Mouse (Mus musculus): ENCODE measurements at regions not wholly inside any gene's neighbourhood (a gene's known extent, or its start where the extent isn't known, plus 50 kb on each side); places are given as distances from the start of the nearest gene placed in this dataset.
"Not testable (repeated sequence)": the region's sequence is repeated elsewhere in the genome, so short reads cannot be mapped to it uniquely, and the experiment has no call there.

DNA sequence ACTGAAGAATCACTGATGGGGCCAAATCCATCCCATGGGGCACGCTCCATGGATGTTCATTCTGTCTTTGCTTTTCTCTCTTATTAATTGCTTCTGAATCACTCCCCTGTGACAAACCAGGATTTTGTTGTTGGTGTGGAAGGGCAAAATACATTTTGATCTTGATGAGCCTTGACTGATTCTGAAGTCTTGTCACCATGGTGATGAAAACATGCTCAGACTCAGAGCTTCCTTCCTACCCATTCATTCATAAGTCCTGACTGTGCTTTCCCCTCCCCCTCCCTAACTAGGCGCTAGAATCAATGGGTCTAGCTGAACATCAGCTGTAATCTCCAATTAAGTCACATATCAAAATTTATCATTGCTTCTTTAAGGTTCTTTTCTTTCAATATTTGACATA is 84.2 kb upstream of the Pou1f1 start:
- no peak for TF ChIP-seq GATA2 (IDR thresholded peaks at IDR 0.05; ENCODE audit: borderline replicate concordance, low read depth, low read length)
- no peak for TF ChIP-seq GATA1 (IDR thresholded peaks at IDR 0.05; ENCODE audit: borderline replicate concordance, low read length)
- no peak for TF ChIP-seq POLR2AphosphoS5 (IDR thresholded peaks at IDR 0.05; ENCODE audit: insufficient replicate concordance, low read depth, low read length)
- TF ChIP-seq CTCF (IDR thresholded peaks at IDR 0.05; ENCODE audit: low read depth, low read length): no peak
- no peak for TF ChIP-seq TAL1 (conservative IDR thresholded peaks at IDR 0.05; ENCODE audit: low read depth, low read length)
- no peak for DNase-seq (ENCODE audit: low spot score)

DNA sequence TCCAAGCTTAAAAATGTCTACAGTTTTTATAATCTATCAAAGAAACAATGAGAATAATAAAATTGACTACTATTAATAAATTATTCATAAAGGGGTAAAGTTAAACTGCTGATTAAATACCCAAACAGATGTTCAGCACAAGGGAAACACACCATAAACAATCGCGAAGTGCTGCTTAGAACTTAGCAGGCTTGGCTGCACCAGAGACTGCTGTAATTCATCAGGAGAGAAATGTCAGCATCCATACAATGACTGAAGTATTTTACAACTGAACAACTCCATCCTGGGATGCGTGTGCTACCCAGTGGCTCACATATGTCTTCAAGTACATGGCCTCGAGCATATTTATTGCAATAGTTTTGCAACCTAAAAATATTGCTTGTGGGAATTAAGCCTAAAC is 78.4 kb upstream of the Pou1f1 start:
- no peaks in the 10 kb centered on the region for H3K9me3 ChIP-seq (replicated peaks)
- DNase-seq (ENCODE audit: low spot score) (no peak), ATAC-seq (ENCODE audit: extremely low read depth, insufficient number of reproducible peaks, low FRiP score, poor library complexity, severe bottlenecking) (no peak)
- H3K36me3 ChIP-seq (replicated peaks): no peaks in the 10 kb centered on the region
- no peak overlapping the region for H3K4me3 ChIP-seq (ENCODE audit: low read depth, low read length)
- TF ChIP-seq TAL1 (conservative IDR thresholded peaks at IDR 0.05; ENCODE audit: low read depth, low read length): no peak
- TF ChIP-seq POLR2AphosphoS5 (IDR thresholded peaks at IDR 0.05; ENCODE audit: insufficient replicate concordance, low read depth, low read length): no peak
- TF ChIP-seq GATA1 (IDR thresholded peaks at IDR 0.05; ENCODE audit: borderline replicate concordance, low read length): no peak
- TF ChIP-seq CTCF (IDR thresholded peaks at IDR 0.05; ENCODE audit: low read depth, low read length): no peak
- no peak for TF ChIP-seq GATA2 (IDR thresholded peaks at IDR 0.05; ENCODE audit: borderline replicate concordance, low read depth, low read length)
- no peaks in the 10 kb centered on the region for H3K27me3 ChIP-seq (ENCODE audit: insufficient read depth, low read length)
- H3K4me1 ChIP-seq (ENCODE audit: insufficient read depth, low read depth, low read length): no peaks in the 10 kb centered on the region

More for the DNA sequence above, 84.2 kb upstream of the Pou1f1 start:
- Histone ChIP-seq H3K9me3 (replicated peaks) (no peaks in the 10 kb centered on the region), H3K4me1 (ENCODE audit: insufficient read depth, low read depth, low read length) (no peaks in the 10 kb centered on the region), H3K36me3 (replicated peaks) (no peaks in the 10 kb centered on the region), H3K27me3 (ENCODE audit: insufficient read depth, low read length) (no peaks in the 10 kb centered on the region), H3K4me3 (ENCODE audit: low read depth, low read length) (no peak overlapping the region)
- no peak for ATAC-seq (ENCODE audit: extremely low read depth, insufficient number of reproducible peaks, low FRiP score, poor library complexity, severe bottlenecking)

- TF ChIP-seq POLR2AphosphoS5 (IDR thresholded peaks at IDR 0.05; ENCODE audit: insufficient replicate concordance, low read depth, low read length): no peak
- TF ChIP-seq GATA2 (IDR thresholded peaks at IDR 0.05; ENCODE audit: borderline replicate concordance, low read depth, low read length): no peak
- TF ChIP-seq CTCF (IDR thresholded peaks at IDR 0.05; ENCODE audit: low read depth, low read length): no peak
- TF ChIP-seq GATA1 (IDR thresholded peaks at IDR 0.05; ENCODE audit: borderline replicate concordance, low read length): no peak
- no peak for TF ChIP-seq TAL1 (conservative IDR thresholded peaks at IDR 0.05; ENCODE audit: low read depth, low read length)
- DNase-seq (ENCODE audit: low spot score) (no peak), ATAC-seq (ENCODE audit: extremely low read depth, insufficient number of reproducible peaks, low FRiP score, poor library complexity, severe bottlenecking) (peak; percentile 86)
- Histone ChIP-seq H3K4me1 (ENCODE audit: insufficient read depth, low read depth, low read length) (no peaks in the 10 kb centered on the region), H3K36me3 (replicated peaks) (no peaks in the 10 kb centered on the region), H3K9me3 (replicated peaks) (no peaks in the 10 kb centered on the region), H3K4me3 (ENCODE audit: low read depth, low read length) (no peak overlapping the region), H3K27me3 (ENCODE audit: insufficient read depth, low read length) (no peaks in the 10 kb centered on the region)
These were observed 71.5 kb upstream of the Pou1f1 start for GRCm38 (mm10) chr16:65448810-65449209.

GRCm38 (mm10) chr16:65450706-65451105 is 69.6 kb upstream of the Pou1f1 start:
- Histone ChIP-seq H3K27me3 (ENCODE audit: insufficient read depth, low read length) (no peaks in the 10 kb centered on the region), H3K9me3 (replicated peaks) (no peaks in the 10 kb centered on the region), H3K4me3 (ENCODE audit: low read depth, low read length) (no peak overlapping the region), H3K36me3 (replicated peaks) (no peaks in the 10 kb centered on the region), H3K4me1 (ENCODE audit: insufficient read depth, low read depth, low read length) (no peaks in the 10 kb centered on the region)
- DNase-seq (ENCODE audit: low spot score) (no peak), ATAC-seq (ENCODE audit: extremely low read depth, insufficient number of reproducible peaks, low FRiP score, poor library complexity, severe bottlenecking) (no peak)
- TF ChIP-seq CTCF (IDR thresholded peaks at IDR 0.05; ENCODE audit: low read depth, low read length) (no peak), GATA2 (IDR thresholded peaks at IDR 0.05; ENCODE audit: borderline replicate concordance, low read depth, low read length) (no peak), TAL1 (conservative IDR thresholded peaks at IDR 0.05; ENCODE audit: low read depth, low read length) (no peak), POLR2AphosphoS5 (IDR thresholded peaks at IDR 0.05; ENCODE audit: insufficient replicate concordance, low read depth, low read length) (no peak), GATA1 (IDR thresholded peaks at IDR 0.05; ENCODE audit: borderline replicate concordance, low read length) (no peak)

DNA sequence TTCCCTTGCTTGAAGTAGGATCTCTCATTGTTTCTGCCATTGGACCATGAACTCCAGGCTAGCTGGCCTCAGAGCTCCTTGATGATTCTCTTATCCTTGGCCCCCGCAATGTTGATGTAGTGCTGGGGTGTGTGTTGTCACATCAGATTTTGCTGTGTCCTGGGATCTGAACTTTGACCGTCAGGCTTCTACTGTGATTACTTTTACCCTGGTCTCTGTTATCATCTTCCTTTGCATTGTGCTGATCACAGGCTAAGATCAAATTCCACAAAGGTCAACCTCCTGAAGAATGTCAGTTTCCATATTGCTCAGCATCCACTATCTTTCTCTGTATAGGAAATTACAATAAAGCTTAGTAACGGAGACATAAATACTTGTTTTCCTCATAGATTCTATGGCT is 68.4 kb upstream of the Pou1f1 start:
- H3K9me3 ChIP-seq (replicated peaks): no peaks in the 10 kb centered on the region
- no peaks in the 10 kb centered on the region for H3K36me3 ChIP-seq (replicated peaks)
- H3K27me3 ChIP-seq (ENCODE audit: insufficient read depth, low read length): no peaks in the 10 kb centered on the region
- TF ChIP-seq POLR2AphosphoS5 (IDR thresholded peaks at IDR 0.05; ENCODE audit: insufficient replicate concordance, low read depth, low read length) (no peak), GATA2 (IDR thresholded peaks at IDR 0.05; ENCODE audit: borderline replicate concordance, low read depth, low read length) (no peak), TAL1 (conservative IDR thresholded peaks at IDR 0.05; ENCODE audit: low read depth, low read length) (no peak), CTCF (IDR thresholded peaks at IDR 0.05; ENCODE audit: low read depth, low read length) (no peak), GATA1 (IDR thresholded peaks at IDR 0.05; ENCODE audit: borderline replicate concordance, low read length) (no peak)
- H3K4me3 ChIP-seq (ENCODE audit: low read depth, low read length): no peak overlapping the region
- no peak for DNase-seq (ENCODE audit: low spot score)
- no peaks in the 10 kb centered on the region for H3K4me1 ChIP-seq (ENCODE audit: insufficient read depth, low read depth, low read length)
- no peak for ATAC-seq (ENCODE audit: extremely low read depth, insufficient number of reproducible peaks, low FRiP score, poor library complexity, severe bottlenecking)

DNA sequence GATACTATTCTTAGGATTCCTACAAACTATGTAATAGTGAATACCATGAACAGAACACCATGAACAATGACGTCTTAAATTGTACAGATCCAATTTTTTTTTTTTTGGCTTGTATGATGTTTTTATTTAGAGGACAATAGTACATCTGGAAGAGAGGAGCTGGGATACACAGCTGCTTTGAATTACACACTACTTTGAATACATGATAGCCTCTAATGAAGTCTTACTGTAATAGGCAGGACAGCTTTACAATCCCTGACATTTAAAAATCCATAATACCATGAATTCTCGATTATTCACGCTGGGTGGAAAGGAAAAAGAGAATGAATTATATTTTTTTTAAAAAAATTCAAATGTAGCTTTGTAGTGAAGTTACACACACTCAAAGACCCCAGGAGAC is 63.4 kb upstream of the Pou1f1 start:
- ATAC-seq (ENCODE audit: extremely low read depth, insufficient number of reproducible peaks, low FRiP score, poor library complexity, severe bottlenecking); H3K4me1 ChIP-seq (ENCODE audit: insufficient read depth, low read depth, low read length); H3K4me3 ChIP-seq (ENCODE audit: low read depth, low read length); H3K9me3 ChIP-seq (replicated peaks); DNase-seq (ENCODE audit: low spot score); H3K27me3 ChIP-seq (ENCODE audit: insufficient read depth, low read length); H3K36me3 ChIP-seq (replicated peaks): not testable (repeated sequence)

DNA sequence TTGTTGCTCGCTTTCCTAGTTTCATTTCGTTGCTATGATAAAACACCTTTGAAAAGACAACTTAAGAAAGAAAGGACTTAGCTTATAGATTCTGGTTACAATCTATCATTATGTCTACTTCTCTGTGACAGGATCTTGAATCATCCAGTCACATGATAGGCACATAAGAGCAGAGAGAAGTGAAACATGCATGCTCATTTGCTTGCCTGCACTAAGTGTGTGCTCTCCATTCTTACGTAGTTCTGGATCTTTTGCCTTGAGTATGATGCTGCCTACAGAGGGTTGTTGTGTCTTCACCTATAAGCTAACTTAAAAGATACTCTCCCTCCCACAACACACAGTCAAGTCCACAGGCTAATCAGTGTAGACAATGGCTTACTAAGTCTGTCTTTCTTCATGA is 62.1 kb upstream of the Pou1f1 start:
- Histone ChIP-seq H3K27me3 (ENCODE audit: insufficient read depth, low read length) (no peaks in the 10 kb centered on the region), H3K36me3 (replicated peaks) (no peaks in the 10 kb centered on the region), H3K4me3 (ENCODE audit: low read depth, low read length) (no peak overlapping the region), H3K4me1 (ENCODE audit: insufficient read depth, low read depth, low read length) (no peaks in the 10 kb centered on the region), H3K9me3 (replicated peaks) (no peaks in the 10 kb centered on the region)
- TF ChIP-seq CTCF (IDR thresholded peaks at IDR 0.05; ENCODE audit: low read depth, low read length) (no peak), TAL1 (conservative IDR thresholded peaks at IDR 0.05; ENCODE audit: low read depth, low read length) (no peak), GATA2 (IDR thresholded peaks at IDR 0.05; ENCODE audit: borderline replicate concordance, low read depth, low read length) (no peak), POLR2AphosphoS5 (IDR thresholded peaks at IDR 0.05; ENCODE audit: insufficient replicate concordance, low read depth, low read length) (no peak), GATA1 (IDR thresholded peaks at IDR 0.05; ENCODE audit: borderline replicate concordance, low read length) (no peak)
- no peak for ATAC-seq (ENCODE audit: extremely low read depth, insufficient number of reproducible peaks, low FRiP score, poor library complexity, severe bottlenecking)
- no peak for DNase-seq (ENCODE audit: low spot score)

All from G1E (cell line).